Mouse (Mus musculus) megakaryocyte, embryonic 14.5 days (primary cell): ENCODE measurements around the gene Spaca4. TPM values are rescaled to one million over a fixed set of nuclear protein-coding genes. Genes with fewer than 3 reads are reported as not detected.

ENCODE experiments used
- H3K27me3 ChIP-seq: replicated peaks from 2 replicates; pipeline ENCODE3; 2012; ENCODE audit warnings: inconsistent platforms
- H3K36me3 ChIP-seq: replicated peaks from 2 replicates; pipeline ENCODE3; 2012; ENCODE audit warnings: low read length, inconsistent platforms, mixed read lengths
- H3K4me1 ChIP-seq: 2 replicates; pipeline ENCODE4 v1.6.1; 2012; ENCODE audit warnings: inconsistent platforms
- H3K4me3 ChIP-seq: replicated peaks from 2 replicates; pipeline ENCODE3; 2012; ENCODE audit warnings: moderate library complexity, mild to moderate bottlenecking, inconsistent platforms
- H3K9me3 ChIP-seq: 2 replicates; pipeline ENCODE4 v1.6.1; 2012; ENCODE audit warnings: inconsistent platforms
- FLI1 ChIP-seq: IDR thresholded peaks from 2 replicates; pipeline ENCODE4 v1.6.1; 2012; ENCODE audit warnings: low read length, inconsistent platforms, mixed read lengths
- GATA1 ChIP-seq: IDR thresholded peaks from 3 replicates; pipeline ENCODE4 v1.6.1; 2012; ENCODE audit warnings: mixed read lengths, low read length, inconsistent platforms, borderline replicate concordance
- polyA plus RNA-seq: library from polyadenylated mRNA; stranded (reverse); fragments of >175 nt; gene quantifications from 2 replicates; pipeline ENCODE4 v1.2.3, GENCODE M21; 2012; ENCODE audit warnings: low replicate concordance; ENCODE audit not compliant: insufficient read depth

Spaca4 gene
- polyA plus RNA-seq, 1 experiment: not detected

- H3K9me3 ChIP-seq: no peaks in the 10 kb centered on the region
- H3K4me1 ChIP-seq: peaks cover 92% of the 10 kb centered on the region
- H3K4me3 ChIP-seq: peak overlapping the region; percentile 94
- no peak for TF ChIP-seq GATA1
- TF ChIP-seq FLI1: no peak
- H3K36me3 ChIP-seq: peaks cover 52% of the 10 kb centered on the region
- H3K27me3 ChIP-seq: no peaks in the 10 kb centered on the region
Observed at GRCm38 (mm10) chr7:45708221-45708761, 17.3 kb downstream of the Spaca4 start.

GRCm38 (mm10) chr7:45707375-45707967 lies 18.1 kb downstream of the Spaca4 start:
- Histone ChIP-seq H3K27me3 (no peaks in the 10 kb centered on the region), H3K4me3 (peak overlapping the region; percentile 94), H3K4me1 (peaks cover 92% of the 10 kb centered on the region), H3K36me3 (peaks cover 43% of the 10 kb centered on the region), H3K9me3 (no peaks in the 10 kb centered on the region)
- TF ChIP-seq FLI1: no peak
- TF ChIP-seq GATA1: no peak

- H3K9me3 ChIP-seq: no peaks in the 10 kb centered on the region
- no peaks in the 10 kb centered on the region for H3K27me3 ChIP-seq
- peaks cover 88% of the 10 kb centered on the region for H3K4me1 ChIP-seq
- H3K36me3 ChIP-seq: peaks cover 36% of the 10 kb centered on the region
- TF ChIP-seq GATA1 (no peak), FLI1 (no peak)
- H3K4me3 ChIP-seq: peak overlapping the region; percentile 94
Observed at GRCm38 (mm10) chr7:45706721-45707241, 18.8 kb downstream of the Spaca4 start.

- Histone ChIP-seq H3K36me3 (peaks cover 27% of the 10 kb centered on the region), H3K27me3 (no peaks in the 10 kb centered on the region), H3K9me3 (no peaks in the 10 kb centered on the region), H3K4me1 (peaks cover 86% of the 10 kb centered on the region), H3K4me3 (peak overlapping the region; percentile 94)
- TF ChIP-seq FLI1: no peak
Observed at GRCm38 (mm10) chr7:45705873-45706281, 19.7 kb downstream of the Spaca4 start.

- peaks cover 2% of the 10 kb centered on the region for H3K27me3 ChIP-seq
- H3K4me1 ChIP-seq: peaks cover 86% of the 10 kb centered on the region
- TF ChIP-seq FLI1 (no peak), GATA1 (no peak)
- no peaks in the 10 kb centered on the region for H3K9me3 ChIP-seq
- H3K4me3 ChIP-seq: peak overlapping the region; percentile 94
- peaks cover 23% of the 10 kb centered on the region for H3K36me3 ChIP-seq
Observed at GRCm38 (mm10) chr7:45705443-45705864, 20.2 kb downstream of the Spaca4 start.

- Histone ChIP-seq H3K36me3 (peaks cover 18% of the 10 kb centered on the region), H3K4me3 (peak within 1 kb of the TSS; percentile 94), H3K27me3 (peaks cover 8% of the 10 kb centered on the region), H3K9me3 (no peaks in the 10 kb centered on the region), H3K4me1 (peaks cover 86% of the 10 kb centered on the region)
- TF ChIP-seq FLI1: no peak
- TF ChIP-seq GATA1: no peak
Observed at GRCm38 (mm10) chr7:45704730-45705442, 20.7 kb downstream of the Spaca4 start, which contains the start of gene Dbp. Gene Dbp (plus strand): TSS chr7:45705088.

- TF ChIP-seq FLI1 (no peak), GATA1 (no peak)
Observed at GRCm38 (mm10) chr7:45704046-45704559, 21.5 kb downstream of the Spaca4 start.

GRCm38 (mm10) chr7:45703521-45704033 lies 22.0 kb downstream of the Spaca4 start:
- TF ChIP-seq FLI1 (no peak), GATA1 (no peak)
- Histone ChIP-seq H3K4me1 (peaks cover 84% of the 10 kb centered on the region), H3K36me3 (peaks cover 4% of the 10 kb centered on the region), H3K9me3 (no peaks in the 10 kb centered on the region), H3K27me3 (peaks cover 21% of the 10 kb centered on the region), H3K4me3 (peak overlapping the region; percentile 94)

More at GRCm38 (mm10) chr7:45704046-45704559, 21.5 kb downstream of the Spaca4 start:
- Histone ChIP-seq H3K36me3 (peaks cover 10% of the 10 kb centered on the region), H3K4me1 (peaks cover 86% of the 10 kb centered on the region), H3K9me3 (no peaks in the 10 kb centered on the region), H3K27me3 (peaks cover 16% of the 10 kb centered on the region), H3K4me3 (peak overlapping the region; percentile 94)

GRCm38 (mm10) chr7:45702809-45703520 lies 22.6 kb downstream of the Spaca4 start:
- Histone ChIP-seq H3K9me3 (no peaks in the 10 kb centered on the region), H3K4me3 (no peak overlapping the region), H3K27me3 (peaks cover 25% of the 10 kb centered on the region), H3K4me1 (peaks cover 81% of the 10 kb centered on the region), H3K36me3 (no peaks in the 10 kb centered on the region)
- TF ChIP-seq FLI1: no peak
- no peak for TF ChIP-seq GATA1
